Mouse (Mus musculus) lung, postnatal 0 days (tissue): ENCODE data around the gene Ccnt1.

Experiments
- CTCF ChIP-seq: IDR thresholded peaks from 2 replicates; pipeline ENCODE4 v1.5.1; 2016; ENCODE audit warnings: antibody characterized with exemption, mild to moderate bottlenecking
- EP300 ChIP-seq: IDR thresholded peaks from 2 replicates; pipeline ENCODE4 v1.6.1; 2016; ENCODE audit warnings: antibody characterized with exemption, mild to moderate bottlenecking, control low read depth

- TF ChIP-seq CTCF, result no peak
- no peak for TF ChIP-seq EP300
These were observed 44.2 kb upstream of the Ccnt1 start for GRCm38 (mm10) chr15:98614971-98615370.
